Mouse (Mus musculus): ENCODE measurements around the gene Hjurp. TPM values are rescaled to one million over a fixed set of nuclear protein-coding genes. Genes with fewer than 3 reads are reported as not detected.

Hjurp gene
- polyA plus RNA-seq, 1 experiment, result 12.8 TPM

- Histone ChIP-seq H3K27ac (ENCODE audit: insufficient read depth, low read depth, low read length) (no peak overlapping the region), H3K36me3 (ENCODE audit: control insufficient read depth, insufficient read depth, low read length) (no peaks in the 10 kb centered on the region), H3K4me3 (ENCODE audit: insufficient read depth, low read depth, low read length) (no peak overlapping the region), H3K4me1 (ENCODE audit: control insufficient read depth, insufficient read depth, low read length) (no peaks in the 10 kb centered on the region), H3K27me3 (replicated peaks; ENCODE audit: control insufficient read depth, insufficient read depth, low read length) (no peaks in the 10 kb centered on the region)
- TF ChIP-seq CTCF (conservative IDR thresholded peaks at IDR 0.05; ENCODE audit: insufficient read depth, insufficient read length, low read depth, low read length) (no peak), POLR2A (IDR thresholded peaks at IDR 0.05; ENCODE audit: low read depth, low read length) (no peak)
- no peak for DNase-seq
Observed at GRCm38 (mm10) chr1:88220336-88220735, 57.1 kb downstream of the Hjurp start.

GRCm38 (mm10) chr1:88219054-88219453, 58.4 kb downstream of the Hjurp start:
- H3K27ac ChIP-seq (ENCODE audit: insufficient read depth, low read depth, low read length), result no peak overlapping the region
- H3K4me3 ChIP-seq (ENCODE audit: insufficient read depth, low read depth, low read length), result no peak overlapping the region
- H3K36me3 ChIP-seq (ENCODE audit: control insufficient read depth, insufficient read depth, low read length), result no peaks in the 10 kb centered on the region
- TF ChIP-seq POLR2A (IDR thresholded peaks at IDR 0.05; ENCODE audit: low read depth, low read length), result no peak
- H3K27me3 ChIP-seq (replicated peaks; ENCODE audit: control insufficient read depth, insufficient read depth, low read length), result no peaks in the 10 kb centered on the region
- peak; percentile 16 for DNase-seq
- H3K4me1 ChIP-seq (ENCODE audit: control insufficient read depth, insufficient read depth, low read length), result no peaks in the 10 kb centered on the region
- 13% methylated on average over 1 of the region's 1 CpGs for WGBS

GRCm38 (mm10) chr1:88218591-88218990, 58.8 kb downstream of the Hjurp start:
- no peaks in the 10 kb centered on the region for H3K27me3 ChIP-seq (replicated peaks; ENCODE audit: control insufficient read depth, insufficient read depth, low read length)
- TF ChIP-seq CTCF (conservative IDR thresholded peaks at IDR 0.05; ENCODE audit: insufficient read depth, insufficient read length, low read depth, low read length) (no peak), POLR2A (IDR thresholded peaks at IDR 0.05; ENCODE audit: low read depth, low read length) (no peak)
- H3K4me1 ChIP-seq (ENCODE audit: control insufficient read depth, insufficient read depth, low read length), result no peaks in the 10 kb centered on the region
- no peak for DNase-seq
- H3K4me3 ChIP-seq (ENCODE audit: insufficient read depth, low read depth, low read length), result no peak overlapping the region
- H3K27ac ChIP-seq (ENCODE audit: insufficient read depth, low read depth, low read length), result no peak overlapping the region
- no peaks in the 10 kb centered on the region for H3K36me3 ChIP-seq (ENCODE audit: control insufficient read depth, insufficient read depth, low read length)
- 50% methylated on average over 4 of the region's 4 CpGs for WGBS

- WGBS, result 74% methylated on average over 9 of the region's 9 CpGs
- peak; percentile 23 for DNase-seq
- Histone ChIP-seq H3K4me3 (ENCODE audit: insufficient read depth, low read depth, low read length) (no peak overlapping the region), H3K4me1 (ENCODE audit: control insufficient read depth, insufficient read depth, low read length) (no peaks in the 10 kb centered on the region), H3K27ac (ENCODE audit: insufficient read depth, low read depth, low read length) (no peak overlapping the region), H3K27me3 (replicated peaks; ENCODE audit: control insufficient read depth, insufficient read depth, low read length) (no peaks in the 10 kb centered on the region), H3K36me3 (ENCODE audit: control insufficient read depth, insufficient read depth, low read length) (no peaks in the 10 kb centered on the region)
- no peak for TF ChIP-seq POLR2A (IDR thresholded peaks at IDR 0.05; ENCODE audit: low read depth, low read length)
- no peak for TF ChIP-seq CTCF (conservative IDR thresholded peaks at IDR 0.05; ENCODE audit: insufficient read depth, insufficient read length, low read depth, low read length)
Observed at GRCm38 (mm10) chr1:88218051-88218450, 59.4 kb downstream of the Hjurp start.

- WGBS, result 33% methylated on average over 3 of the region's 3 CpGs
- no peak for DNase-seq
- no peak for TF ChIP-seq POLR2A (IDR thresholded peaks at IDR 0.05; ENCODE audit: low read depth, low read length)
- TF ChIP-seq CTCF (conservative IDR thresholded peaks at IDR 0.05; ENCODE audit: insufficient read depth, insufficient read length, low read depth, low read length), result no peak
Observed at GRCm38 (mm10) chr1:88217576-88217975, 59.9 kb downstream of the Hjurp start.

GRCm38 (mm10) chr1:88217144-88217543, 60.3 kb downstream of the Hjurp start:
- TF ChIP-seq POLR2A (IDR thresholded peaks at IDR 0.05; ENCODE audit: low read depth, low read length) (no peak), CTCF (conservative IDR thresholded peaks at IDR 0.05; ENCODE audit: insufficient read depth, insufficient read length, low read depth, low read length) (no peak)
- WGBS, result 55% methylated on average over 2 of the region's 2 CpGs
- no peaks in the 10 kb centered on the region for H3K36me3 ChIP-seq (ENCODE audit: control insufficient read depth, insufficient read depth, low read length)
- no peak overlapping the region for H3K4me3 ChIP-seq (ENCODE audit: insufficient read depth, low read depth, low read length)
- no peaks in the 10 kb centered on the region for H3K4me1 ChIP-seq (ENCODE audit: control insufficient read depth, insufficient read depth, low read length)
- peak; percentile 20 for DNase-seq
- no peak overlapping the region for H3K27ac ChIP-seq (ENCODE audit: insufficient read depth, low read depth, low read length)
- H3K27me3 ChIP-seq (replicated peaks; ENCODE audit: control insufficient read depth, insufficient read depth, low read length), result no peaks in the 10 kb centered on the region

More at GRCm38 (mm10) chr1:88217576-88217975, 59.9 kb downstream of the Hjurp start:
- Histone ChIP-seq H3K36me3 (ENCODE audit: control insufficient read depth, insufficient read depth, low read length) (no peaks in the 10 kb centered on the region), H3K27me3 (replicated peaks; ENCODE audit: control insufficient read depth, insufficient read depth, low read length) (no peaks in the 10 kb centered on the region), H3K27ac (ENCODE audit: insufficient read depth, low read depth, low read length) (no peak overlapping the region), H3K4me1 (ENCODE audit: control insufficient read depth, insufficient read depth, low read length) (no peaks in the 10 kb centered on the region), H3K4me3 (ENCODE audit: insufficient read depth, low read depth, low read length) (no peak overlapping the region)

- Histone ChIP-seq H3K36me3 (ENCODE audit: control insufficient read depth, insufficient read depth, low read length) (no peaks in the 10 kb centered on the region), H3K27ac (ENCODE audit: insufficient read depth, low read depth, low read length) (no peak overlapping the region), H3K4me1 (ENCODE audit: control insufficient read depth, insufficient read depth, low read length) (no peaks in the 10 kb centered on the region), H3K4me3 (ENCODE audit: insufficient read depth, low read depth, low read length) (no peak overlapping the region), H3K27me3 (replicated peaks; ENCODE audit: control insufficient read depth, insufficient read depth, low read length) (no peaks in the 10 kb centered on the region)
- WGBS, result 62% methylated on average over 2 of the region's 2 CpGs
- TF ChIP-seq POLR2A (IDR thresholded peaks at IDR 0.05; ENCODE audit: low read depth, low read length) (no peak), CTCF (conservative IDR thresholded peaks at IDR 0.05; ENCODE audit: insufficient read depth, insufficient read length, low read depth, low read length) (no peak)
- DNase-seq, result no peak
Observed at GRCm38 (mm10) chr1:88216551-88216950, 60.9 kb downstream of the Hjurp start.

Data from kidney, adult 2 months (tissue).